Mouse (Mus musculus): ENCODE data around the gene H3f3a. TPM values are rescaled to one million over a fixed set of nuclear protein-coding genes. Genes with fewer than 3 reads are reported as not detected.
A peak's percentile ranks its signal among the peaks of the same experiment; 100 is the strongest.

H3f3a gene
- polyA plus RNA-seq, 1 experiment from 2014 or later: 1,306 TPM

DNA sequence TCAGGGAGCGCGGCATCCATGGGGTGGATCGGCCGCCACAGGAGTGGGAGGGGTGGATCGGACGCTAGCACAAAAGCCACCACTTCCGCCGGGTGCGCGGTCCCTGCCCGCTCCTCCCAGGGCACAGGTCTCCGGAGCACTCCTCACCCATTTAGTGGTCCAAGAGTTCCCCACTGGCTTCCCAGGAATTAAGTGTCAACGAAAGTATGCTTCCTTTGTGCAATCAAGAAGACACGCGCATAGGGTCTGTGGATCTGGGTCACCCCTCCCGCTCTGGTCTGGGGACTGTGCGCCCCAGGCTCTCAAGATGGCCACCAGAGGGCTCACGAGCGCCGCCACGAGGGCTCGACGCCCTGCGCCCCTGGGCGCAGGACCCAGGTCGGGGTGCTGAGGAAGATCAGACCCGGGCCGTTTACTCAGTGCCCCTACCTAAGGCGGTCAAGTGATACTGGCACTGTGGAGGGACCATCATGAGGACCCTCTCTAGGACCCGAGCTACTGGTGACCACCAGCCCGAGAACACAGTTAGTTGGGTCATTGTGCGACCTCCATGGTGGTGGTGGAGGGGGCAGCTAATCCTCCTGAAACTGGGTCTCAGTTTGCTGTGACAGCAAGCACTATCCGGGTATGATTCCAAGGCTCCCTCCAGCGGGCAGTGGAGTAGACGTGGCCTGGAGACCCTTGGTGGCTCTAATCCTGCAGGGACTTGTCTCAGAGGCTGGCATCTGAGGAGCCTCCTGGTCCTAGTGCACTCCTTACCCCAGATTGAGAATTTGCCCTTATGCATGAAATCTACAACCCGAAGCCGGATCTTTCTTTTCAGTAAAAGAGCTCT, 45.2 kb downstream of the H3f3a start:
- DNase-seq (peak; percentile 84), ATAC-seq (peak; percentile 88)
- H3K9me3 ChIP-seq (ENCODE audit: low read length): no peaks in the 10 kb centered on the region
- WGBS (ENCODE audit: insufficient replicate concordance): 3% methylated on average over 37 of the region's 37 CpGs
- TF ChIP-seq CTCF (IDR thresholded peaks at IDR 0.05; ENCODE audit: low read depth) (peak; percentile 89), EP300 (IDR thresholded peaks at IDR 0.05; ENCODE audit: low read depth) (no peak)
- no peaks in the 10 kb centered on the region for H3K36me3 ChIP-seq (replicated peaks; ENCODE audit: insufficient read depth, low read length)
- H3K4me3 ChIP-seq (ENCODE audit: low read depth, low read length): peak overlapping the region; percentile 61
- H3K4me1 ChIP-seq (ENCODE audit: insufficient read depth): peaks cover 27% of the 10 kb centered on the region
- peak overlapping the region; percentile 77 for H3K4me2 ChIP-seq (ENCODE audit: low read depth, low read length)
- no peaks in the 10 kb centered on the region; the same call in 1 of the 2 replicates for H3K27me3 ChIP-seq (ENCODE audit: insufficient read depth, low read length)
- H3K9ac ChIP-seq (replicated peaks): peak overlapping the region; percentile 71
- H3K27ac ChIP-seq (ENCODE audit: low read depth): peak overlapping the region; percentile 68

DNA sequence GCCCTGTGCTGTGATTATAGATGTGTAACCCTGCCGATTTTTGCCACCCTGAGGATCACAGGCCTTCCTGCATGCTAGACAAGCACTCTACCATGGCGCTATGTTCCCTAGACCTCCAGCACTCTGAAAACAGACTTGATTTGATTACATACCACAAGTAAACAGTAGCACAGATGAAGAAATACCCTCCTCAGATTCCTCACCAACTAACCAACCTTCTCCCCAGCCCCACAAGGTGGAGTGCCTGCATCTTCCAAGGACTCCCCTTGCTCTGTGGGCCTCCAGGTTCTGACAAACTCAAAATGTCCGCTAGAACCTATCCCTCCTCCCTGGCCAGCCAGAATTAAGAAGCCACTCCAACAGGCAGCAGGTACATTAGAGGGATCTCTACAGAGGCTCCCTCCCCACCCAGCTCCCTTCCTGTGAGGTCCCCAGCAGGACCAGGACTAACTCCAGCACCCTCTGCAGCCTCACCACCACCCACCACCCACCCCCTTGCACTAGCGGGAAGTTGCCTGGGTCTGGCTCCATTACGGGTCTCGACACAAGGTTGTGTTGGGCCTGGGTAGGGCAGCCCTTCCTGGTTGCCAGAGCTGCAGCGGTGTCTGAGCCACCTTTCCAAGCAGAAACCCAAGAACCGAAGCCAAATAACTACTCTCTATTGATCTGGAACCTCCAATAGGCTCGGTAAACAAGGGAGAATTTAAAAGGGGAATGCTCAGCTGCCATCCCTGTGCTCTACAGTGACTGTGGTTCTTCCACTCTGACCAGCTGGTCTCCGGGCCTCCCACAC, 46.0 kb downstream of the H3f3a start:
- peak; percentile 38 for DNase-seq
- no peaks in the 10 kb centered on the region for H3K36me3 ChIP-seq (replicated peaks; ENCODE audit: insufficient read depth, low read length)
- peak overlapping the region; percentile 68 for H3K27ac ChIP-seq (ENCODE audit: low read depth)

GRCm38 (mm10) chr1:180766557-180766956, 47.2 kb downstream of the H3f3a start:
- Histone ChIP-seq H3K4me3 (ENCODE audit: low read depth, low read length) (no peak overlapping the region), H3K4me1 (ENCODE audit: insufficient read depth) (peaks cover 32% of the 10 kb centered on the region), H3K36me3 (replicated peaks; ENCODE audit: insufficient read depth, low read length) (no peaks in the 10 kb centered on the region), H3K27me3 (ENCODE audit: insufficient read depth, low read length) (no peaks in the 10 kb centered on the region; the same call in 1 of the 2 replicates), H3K27ac (ENCODE audit: low read depth) (peak overlapping the region; percentile 68), H3K9ac (replicated peaks) (no peak overlapping the region), H3K4me2 (ENCODE audit: low read depth, low read length) (no peak overlapping the region), H3K9me3 (ENCODE audit: low read length) (no peaks in the 10 kb centered on the region)
- DNase-seq: no peak
- no peak for ATAC-seq
- no peak for TF ChIP-seq CTCF (IDR thresholded peaks at IDR 0.05; ENCODE audit: low read depth)
- TF ChIP-seq EP300 (IDR thresholded peaks at IDR 0.05; ENCODE audit: low read depth): no peak
- WGBS (ENCODE audit: insufficient replicate concordance): 25% methylated on average over 5 of the region's 5 CpGs

More for the DNA sequence above, 46.0 kb downstream of the H3f3a start:
- Histone ChIP-seq H3K4me2 (ENCODE audit: low read depth, low read length) (peak overlapping the region; percentile 77), H3K4me3 (ENCODE audit: low read depth, low read length) (peak overlapping the region; percentile 61), H3K27me3 (ENCODE audit: insufficient read depth, low read length) (no peaks in the 10 kb centered on the region; the same call in 1 of the 2 replicates), H3K9ac (replicated peaks) (peak overlapping the region; percentile 71), H3K9me3 (ENCODE audit: low read length) (no peaks in the 10 kb centered on the region), H3K4me1 (ENCODE audit: insufficient read depth) (peaks cover 31% of the 10 kb centered on the region)
- ATAC-seq: peak; percentile 26
- TF ChIP-seq CTCF (IDR thresholded peaks at IDR 0.05; ENCODE audit: low read depth): no peak
- TF ChIP-seq EP300 (IDR thresholded peaks at IDR 0.05; ENCODE audit: low read depth): no peak
- WGBS (ENCODE audit: insufficient replicate concordance): 13% methylated on average over 10 of the region's 10 CpGs

GRCm38 (mm10) chr1:180765393-180765792, 48.4 kb downstream of the H3f3a start:
- 80% methylated on average over 5 of the region's 5 CpGs for WGBS (ENCODE audit: insufficient replicate concordance)
- no peak overlapping the region for H3K4me2 ChIP-seq (ENCODE audit: low read depth, low read length)

DNA sequence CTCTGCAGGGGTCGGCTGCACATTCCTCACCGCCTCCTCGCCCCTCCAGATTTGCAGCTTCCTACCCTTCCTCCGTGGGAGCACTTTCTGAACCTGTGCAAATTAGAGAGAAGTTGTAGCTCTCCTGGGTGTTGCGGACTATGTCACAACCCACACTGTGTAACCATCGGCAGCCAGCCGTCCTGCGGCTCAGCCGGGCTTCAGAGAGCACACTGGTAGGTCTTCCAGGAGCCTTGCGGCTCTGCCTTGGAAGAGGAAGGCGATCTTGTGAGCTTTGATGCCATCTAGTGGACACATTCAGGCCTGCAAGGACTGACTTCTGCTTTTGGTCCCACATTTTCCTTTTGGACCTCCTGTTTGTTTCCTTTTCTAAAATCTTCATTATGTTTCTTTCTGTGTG, 49.9 kb downstream of the H3f3a start:
- Histone ChIP-seq H3K27me3 (ENCODE audit: insufficient read depth, low read length) (no peaks in the 10 kb centered on the region), H3K4me2 (ENCODE audit: low read depth, low read length) (peak overlapping the region; percentile 60), H3K4me3 (ENCODE audit: low read depth, low read length) (peak overlapping the region; percentile 40), H3K36me3 (replicated peaks; ENCODE audit: insufficient read depth, low read length) (no peaks in the 10 kb centered on the region), H3K9me3 (ENCODE audit: low read length) (no peaks in the 10 kb centered on the region), H3K27ac (ENCODE audit: low read depth) (peak overlapping the region; percentile 77), H3K9ac (replicated peaks) (peak overlapping the region; percentile 7), H3K4me1 (ENCODE audit: insufficient read depth) (peaks cover 27% of the 10 kb centered on the region)
- 4% methylated on average over 11 of the region's 11 CpGs for WGBS (ENCODE audit: insufficient replicate concordance)
- DNase-seq (peak; percentile 85), ATAC-seq (peak; percentile 20)
- TF ChIP-seq EP300 (IDR thresholded peaks at IDR 0.05; ENCODE audit: low read depth) (no peak), CTCF (IDR thresholded peaks at IDR 0.05; ENCODE audit: low read depth) (peak; percentile 96)

More at GRCm38 (mm10) chr1:180765393-180765792, 48.4 kb downstream of the H3f3a start:
- H3K9me3 ChIP-seq (ENCODE audit: low read length): no peaks in the 10 kb centered on the region
- no peak overlapping the region for H3K27ac ChIP-seq (ENCODE audit: low read depth)
- TF ChIP-seq CTCF (IDR thresholded peaks at IDR 0.05; ENCODE audit: low read depth) (no peak), EP300 (IDR thresholded peaks at IDR 0.05; ENCODE audit: low read depth) (no peak)
- DNase-seq: peak; percentile 10
- H3K4me3 ChIP-seq (ENCODE audit: low read depth, low read length): no peak overlapping the region
- H3K9ac ChIP-seq (replicated peaks): no peak overlapping the region
- peaks cover 28% of the 10 kb centered on the region for H3K4me1 ChIP-seq (ENCODE audit: insufficient read depth)
- ATAC-seq: no peak
- H3K27me3 ChIP-seq (ENCODE audit: insufficient read depth, low read length): no peaks in the 10 kb centered on the region; the same call in 1 of the 2 replicates
- no peaks in the 10 kb centered on the region for H3K36me3 ChIP-seq (replicated peaks; ENCODE audit: insufficient read depth, low read length)

GRCm38 (mm10) chr1:180763307-180763706, 50.4 kb downstream of the H3f3a start:
- DNase-seq: peak; percentile 19
- TF ChIP-seq CTCF (IDR thresholded peaks at IDR 0.05; ENCODE audit: low read depth): no peak
- TF ChIP-seq EP300 (IDR thresholded peaks at IDR 0.05; ENCODE audit: low read depth): no peak
- H3K4me2 ChIP-seq (ENCODE audit: low read depth, low read length): peak overlapping the region; percentile 60
- no peak for ATAC-seq
- H3K36me3 ChIP-seq (replicated peaks; ENCODE audit: insufficient read depth, low read length): no peaks in the 10 kb centered on the region
- H3K4me1 ChIP-seq (ENCODE audit: insufficient read depth): peaks cover 30% of the 10 kb centered on the region
- 20% methylated on average over 14 of the region's 14 CpGs for WGBS (ENCODE audit: insufficient replicate concordance)
- H3K27me3 ChIP-seq (ENCODE audit: insufficient read depth, low read length): no peaks in the 10 kb centered on the region
- H3K4me3 ChIP-seq (ENCODE audit: low read depth, low read length): peak overlapping the region; percentile 40
- peak overlapping the region; percentile 7 for H3K9ac ChIP-seq (replicated peaks)
- peak overlapping the region; percentile 77 for H3K27ac ChIP-seq (ENCODE audit: low read depth)
- H3K9me3 ChIP-seq (ENCODE audit: low read length): no peaks in the 10 kb centered on the region
